Mouse (Mus musculus): Measurements from ENCODE around the gene Mogs. TPM values are rescaled to one million over a fixed set of nuclear protein-coding genes. Genes with fewer than 3 reads are reported as not detected.
"Not testable (repeated sequence)": the region's sequence is repeated elsewhere in the genome, so short reads cannot be mapped to it uniquely, and the experiment has no call there.

Gene Mogs
- polyA plus RNA-seq, 1 experiment from 2014 or later, result 25.7 TPM

- peaks cover 33% of the 10 kb centered on the region for H3K4me1 ChIP-seq (replicated peaks)
- 44% methylated on average over 11 of the region's 11 CpGs for WGBS
- H3K9ac ChIP-seq, result peak overlapping the region; percentile 75; the same call in 1 of the 2 replicates
- H3K27ac ChIP-seq, result peak overlapping the region; percentile 23; the same call in 1 of the 2 replicates
- no peaks in the 10 kb centered on the region for H3K9me3 ChIP-seq
- no peak overlapping the region for H3K4me3 ChIP-seq
- ATAC-seq (ENCODE audit: low FRiP score), result no peak
- H3K36me3 ChIP-seq, result peaks cover 6% of the 10 kb centered on the region
- H3K4me2 ChIP-seq, result no peak overlapping the region; the same call in 1 of the 2 replicates
- H3K27me3 ChIP-seq, result no peaks in the 10 kb centered on the region
These were observed 27.6 kb downstream of the Mogs start for GRCm38 (mm10) chr6:83142886-83143285.

DNA sequence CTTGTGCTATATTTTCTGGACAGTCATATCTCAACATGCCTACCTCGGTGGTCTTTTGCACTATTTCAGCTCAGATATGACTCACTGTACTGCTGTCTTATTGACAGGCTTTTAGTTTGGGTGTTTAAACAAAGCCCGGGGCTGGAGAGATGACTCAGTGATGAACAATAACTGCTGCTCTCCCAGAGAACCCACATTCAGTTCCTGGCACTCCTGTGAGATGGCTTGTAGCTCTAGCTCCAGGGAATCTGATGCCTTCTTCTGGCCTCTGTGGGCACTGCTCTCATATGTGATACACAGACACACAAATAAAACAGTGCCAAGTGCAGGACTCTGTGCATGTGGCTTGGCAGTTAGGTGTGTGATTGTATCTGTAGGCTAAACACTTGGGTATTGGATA lies 29.9 kb downstream of the Mogs start:
- ATAC-seq (ENCODE audit: low FRiP score), result no peak

DNA sequence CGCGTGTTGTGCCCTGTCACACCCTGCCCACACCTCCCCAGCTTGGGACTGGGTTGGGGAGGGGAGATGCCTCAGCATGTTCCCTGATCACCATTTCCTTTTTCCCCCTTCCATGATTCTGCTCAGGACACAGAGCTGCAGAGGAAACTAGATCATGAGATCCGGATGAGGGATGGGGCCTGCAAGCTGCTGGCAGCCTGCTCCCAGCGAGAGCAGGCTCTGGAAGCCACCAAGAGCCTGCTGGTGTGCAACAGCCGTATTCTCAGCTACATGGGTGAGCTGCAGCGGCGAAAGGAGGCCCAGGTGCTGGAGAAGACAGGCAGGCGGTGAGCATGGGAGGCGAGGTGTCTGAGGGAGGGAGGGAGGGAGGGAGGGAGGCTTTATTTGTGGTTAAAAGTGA lies 30.5 kb downstream of the Mogs start:
- 77% methylated on average over 9 of the region's 9 CpGs for WGBS
- Histone ChIP-seq H3K9ac (no peak overlapping the region), H3K4me3 (no peak overlapping the region), H3K4me1 (replicated peaks) (peaks cover 17% of the 10 kb centered on the region), H3K9me3 (no peaks in the 10 kb centered on the region), H3K36me3 (peaks cover 26% of the 10 kb centered on the region), H3K27me3 (no peaks in the 10 kb centered on the region), H3K4me2 (no peak overlapping the region), H3K27ac (no peak overlapping the region)
- no peak for ATAC-seq (ENCODE audit: low FRiP score)

More for the DNA sequence above, 29.9 kb downstream of the Mogs start:
- Histone ChIP-seq H3K4me3 (no peak overlapping the region), H3K27me3 (no peaks in the 10 kb centered on the region), H3K9ac (no peak overlapping the region), H3K27ac (no peak overlapping the region), H3K9me3 (no peaks in the 10 kb centered on the region), H3K36me3 (peaks cover 26% of the 10 kb centered on the region), H3K4me1 (replicated peaks) (peaks cover 17% of the 10 kb centered on the region), H3K4me2 (no peak overlapping the region)
- 75% methylated on average over 2 of the region's 2 CpGs for WGBS

- Histone ChIP-seq H3K27me3 (no peaks in the 10 kb centered on the region), H3K9me3 (no peaks in the 10 kb centered on the region), H3K9ac (peak overlapping the region; percentile 24), H3K4me3 (no peak overlapping the region), H3K4me2 (no peak overlapping the region), H3K27ac (0 out of 2 replicates have a peak overlapping the region, but pooled peaks have one; percentile 8), H3K36me3 (peaks cover 39% of the 10 kb centered on the region), H3K4me1 (replicated peaks) (peaks cover 20% of the 10 kb centered on the region)
- ATAC-seq (ENCODE audit: low FRiP score), result no peak
- 57% methylated on average over 7 of the region's 7 CpGs for WGBS
These were observed 32.0 kb downstream of the Mogs start for GRCm38 (mm10) chr6:83147280-83147679.

DNA sequence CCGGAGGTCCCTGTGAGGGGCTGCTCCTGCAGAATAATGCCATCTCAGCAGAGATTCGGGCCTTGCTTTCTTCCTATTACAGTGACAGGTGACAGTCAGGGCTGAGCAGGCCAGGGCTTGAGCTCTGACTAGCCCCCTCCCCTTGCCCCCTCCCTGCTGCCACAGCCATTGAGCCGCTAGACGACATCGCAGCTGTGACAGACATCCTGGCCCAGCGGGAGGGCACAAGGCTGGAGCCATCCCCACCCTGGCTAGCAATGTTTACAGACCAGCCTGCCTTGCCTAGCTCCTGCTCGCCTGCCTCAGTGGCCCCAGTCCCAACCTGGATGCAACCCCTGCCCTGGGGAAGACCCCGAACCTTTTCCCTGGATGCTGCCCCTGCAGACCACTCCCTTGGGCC lies 36.4 kb downstream of the Mogs start:
- WGBS, result 24% methylated on average over 8 of the region's 8 CpGs
- H3K4me2 ChIP-seq, result no peak overlapping the region
- peaks cover 49% of the 10 kb centered on the region for H3K36me3 ChIP-seq
- H3K9ac ChIP-seq, result peak overlapping the region; percentile 58; the same call in 1 of the 2 replicates
- H3K9me3 ChIP-seq, result no peaks in the 10 kb centered on the region
- H3K4me3 ChIP-seq, result no peak overlapping the region
- peaks cover 36% of the 10 kb centered on the region for H3K4me1 ChIP-seq (replicated peaks)
- no peaks in the 10 kb centered on the region for H3K27me3 ChIP-seq
- no peak for ATAC-seq (ENCODE audit: low FRiP score)
- H3K27ac ChIP-seq, result peak overlapping the region; percentile 12; the same call in 1 of the 2 replicates

DNA sequence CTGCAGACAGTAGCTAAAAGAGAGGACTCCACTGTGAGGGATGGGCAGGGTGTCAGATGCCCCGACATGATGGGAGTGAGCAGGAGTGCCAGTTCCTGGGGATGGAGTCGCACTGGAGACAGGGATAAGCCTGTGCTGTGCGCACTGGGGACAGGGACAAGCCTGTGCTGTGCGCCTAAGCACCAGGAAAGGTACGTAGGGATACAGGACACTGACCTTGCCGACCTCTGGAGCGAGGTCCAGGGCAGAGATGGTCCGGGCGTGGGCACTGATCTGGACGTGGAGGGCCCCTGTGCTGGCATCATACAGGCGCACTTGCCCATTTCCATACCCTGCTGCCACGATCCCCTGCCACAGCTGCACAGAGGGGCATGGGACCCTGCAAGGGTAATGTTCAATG lies 37.7 kb downstream of the Mogs start:
- 87% methylated on average over 12 of the region's 12 CpGs for WGBS

GRCm38 (mm10) chr6:83153485-83153884 lies 38.2 kb downstream of the Mogs start:
- Histone ChIP-seq H3K4me1 (replicated peaks) (peaks cover 37% of the 10 kb centered on the region), H3K27ac (no peak overlapping the region), H3K9me3 (no peaks in the 10 kb centered on the region), H3K36me3 (peaks cover 38% of the 10 kb centered on the region), H3K9ac (no peak overlapping the region; the same call in 1 of the 2 replicates), H3K4me2 (no peak overlapping the region), H3K27me3 (no peaks in the 10 kb centered on the region), H3K4me3 (no peak overlapping the region)
- WGBS, result 74% methylated on average over 5 of the region's 5 CpGs
- ATAC-seq (ENCODE audit: low FRiP score), result no peak

More for the DNA sequence above, 37.7 kb downstream of the Mogs start:
- no peak overlapping the region for H3K27ac ChIP-seq
- H3K4me2 ChIP-seq, result no peak overlapping the region
- ATAC-seq (ENCODE audit: low FRiP score), result no peak
- H3K4me3 ChIP-seq, result no peak overlapping the region
- H3K9ac ChIP-seq, result no peak overlapping the region
- H3K27me3 ChIP-seq, result no peaks in the 10 kb centered on the region
- H3K9me3 ChIP-seq, result no peaks in the 10 kb centered on the region
- peaks cover 37% of the 10 kb centered on the region for H3K4me1 ChIP-seq (replicated peaks)
- H3K36me3 ChIP-seq, result peaks cover 41% of the 10 kb centered on the region

GRCm38 (mm10) chr6:83155552-83156238 lies 40.4 kb downstream of the Mogs start:
- peaks cover 9% of the 10 kb centered on the region for H3K27me3 ChIP-seq
- H3K4me3 ChIP-seq, result peak overlapping the region; percentile 61
- peaks cover 23% of the 10 kb centered on the region for H3K36me3 ChIP-seq
- peaks cover 37% of the 10 kb centered on the region for H3K4me1 ChIP-seq (replicated peaks)
- WGBS, result 5% methylated on average over 23 of the region's 23 CpGs
- H3K4me2 ChIP-seq, result peak overlapping the region; percentile 80
- no peaks in the 10 kb centered on the region for H3K9me3 ChIP-seq
- H3K9ac ChIP-seq, result peak overlapping the region; percentile 76
- peak; percentile 58 for ATAC-seq (ENCODE audit: low FRiP score)
- peak overlapping the region; percentile 40; the same call in 1 of the 2 replicates for H3K27ac ChIP-seq

- Histone ChIP-seq H3K4me2 (peak within 1 kb of the TSS; percentile 80), H3K36me3 (peaks cover 19% of the 10 kb centered on the region)
- under 1% methylated on average over 32 of the region's 32 CpGs for WGBS
These were observed 41.0 kb downstream of the Mogs start, which contains the start of the genes Wdr54 and 1700003E16Rik for GRCm38 (mm10) chr6:83156259-83156684. Gene Wdr54, minus strand, starts transcription at chr6:83156397. Gene 1700003E16Rik, plus strand, starts transcription at chr6:83156404.

GRCm38 (mm10) chr6:83159456-83159855 lies 44.2 kb downstream of the Mogs start:
- H3K36me3 ChIP-seq; H3K4me2 ChIP-seq; H3K4me3 ChIP-seq; H3K9me3 ChIP-seq; H3K9ac ChIP-seq; H3K27ac ChIP-seq; ATAC-seq (ENCODE audit: low FRiP score): not testable (repeated sequence)
- H3K27me3 ChIP-seq, result peaks cover 38% of the 10 kb centered on the region
- peaks cover 39% of the 10 kb centered on the region for H3K4me1 ChIP-seq (replicated peaks)
- WGBS, result 31% methylated on average over 3 of the region's 3 CpGs

More at GRCm38 (mm10) chr6:83156259-83156684, 41.0 kb downstream of the Mogs start, which contains the start of the genes Wdr54 and 1700003E16Rik:
- Histone ChIP-seq H3K4me1 (replicated peaks) (peaks cover 38% of the 10 kb centered on the region), H3K9ac (peak within 1 kb of the TSS; percentile 76), H3K4me3 (peak within 1 kb of the TSS; percentile 61), H3K27ac (peak within 1 kb of the TSS; percentile 40; the same call in 1 of the 2 replicates), H3K9me3 (no peaks in the 10 kb centered on the region), H3K27me3 (peaks cover 15% of the 10 kb centered on the region)
- ATAC-seq (ENCODE audit: low FRiP score), result peak; percentile 90

DNA sequence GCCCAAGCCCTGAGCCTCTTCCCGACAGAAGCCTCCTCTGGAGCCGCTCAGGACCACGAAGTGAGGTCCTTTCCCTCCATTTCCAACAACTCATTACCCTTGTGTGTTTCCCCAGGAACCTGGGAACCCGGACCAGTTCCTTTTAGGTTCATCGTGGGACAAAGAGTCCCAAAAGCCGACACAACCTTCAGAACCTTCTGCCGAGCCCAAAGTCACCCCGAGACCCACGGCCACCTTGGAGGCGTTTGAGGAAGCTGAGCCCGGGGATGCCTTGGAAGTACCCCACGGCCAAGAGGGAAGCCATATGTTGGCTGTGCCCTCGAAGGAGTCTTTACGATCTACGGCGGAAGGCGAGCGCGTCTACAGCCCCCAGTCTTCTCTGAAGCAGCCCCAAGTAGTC lies 46.1 kb downstream of the Mogs start:
- H3K9me3 ChIP-seq, result no peaks in the 10 kb centered on the region
- H3K27ac ChIP-seq, result no peak overlapping the region
- peak overlapping the region; percentile 31 for H3K4me3 ChIP-seq
- ATAC-seq (ENCODE audit: low FRiP score), result no peak
- peaks cover 31% of the 10 kb centered on the region for H3K4me1 ChIP-seq (replicated peaks)
- H3K4me2 ChIP-seq, result peak overlapping the region; percentile 52
- peak overlapping the region; percentile 46 for H3K9ac ChIP-seq
- H3K36me3 ChIP-seq, result no peaks in the 10 kb centered on the region
- H3K27me3 ChIP-seq, result peaks cover 38% of the 10 kb centered on the region
- 7% methylated on average over 19 of the region's 19 CpGs for WGBS

DNA sequence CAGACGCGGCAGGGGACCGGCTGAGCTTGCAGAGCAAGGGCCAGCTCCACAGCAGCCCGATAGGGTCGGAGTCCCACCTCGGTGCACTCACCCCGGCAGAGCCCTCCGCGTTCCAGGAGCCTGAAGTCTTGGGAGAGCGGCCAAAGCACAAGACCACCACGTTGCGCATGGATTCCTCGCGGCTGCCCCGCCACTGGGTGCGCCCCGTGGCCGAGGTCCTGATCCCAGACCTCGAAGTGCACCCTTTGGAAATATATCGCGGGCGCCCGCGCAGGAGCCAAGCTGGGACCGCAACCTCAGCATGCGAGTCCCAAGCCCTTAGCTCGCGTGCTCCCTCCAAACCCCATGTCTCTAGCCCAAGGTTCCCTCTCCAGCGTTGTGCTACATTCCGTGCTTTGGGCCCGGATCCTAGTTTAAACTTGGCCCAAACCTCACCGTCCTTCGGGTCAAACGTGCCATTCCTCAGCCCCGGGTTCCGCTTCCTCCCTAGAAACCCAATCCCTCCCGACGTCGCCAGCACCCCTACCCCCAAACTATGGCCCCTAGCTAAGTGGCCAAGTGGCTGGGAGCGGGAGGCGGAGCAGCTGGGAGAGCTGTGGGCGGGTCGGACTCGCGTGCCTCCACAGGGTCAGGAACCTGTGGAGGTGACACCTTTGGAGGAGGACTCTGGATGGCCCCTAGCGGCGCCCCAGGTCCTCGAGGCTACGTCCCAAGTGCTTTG lies 46.8 kb downstream of the Mogs start:
- WGBS, result under 1% methylated on average over 49 of the region's 49 CpGs
- H3K27me3 ChIP-seq, result peaks cover 38% of the 10 kb centered on the region

More for the DNA sequence above, 46.8 kb downstream of the Mogs start:
- H3K4me1 ChIP-seq (replicated peaks), result peaks cover 33% of the 10 kb centered on the region
- no peak for ATAC-seq (ENCODE audit: low FRiP score)
- peak overlapping the region; percentile 46 for H3K9ac ChIP-seq
- no peak overlapping the region for H3K27ac ChIP-seq
- no peaks in the 10 kb centered on the region for H3K36me3 ChIP-seq
- H3K9me3 ChIP-seq, result no peaks in the 10 kb centered on the region
- H3K4me3 ChIP-seq, result peak overlapping the region; percentile 31
- peak overlapping the region; percentile 52 for H3K4me2 ChIP-seq
